Mouse (Mus musculus): ENCODE measurements around the gene Rhob.

The Rhob gene

GRCm38 (mm10) chr12:8504131-8504530, 4.3 kb upstream of the Rhob start:
- no peak for DNase-seq (ENCODE audit: low spot score in 2 of 2)

GRCm38 (mm10) chr12:8502546-8502945, 2.7 kb upstream of the Rhob start:
- DNase-seq (ENCODE audit: low spot score in 2 of 2), result peak; percentile 63 to 69

GRCm38 (mm10) chr12:8501571-8502305, 1.9 kb upstream of the Rhob start:
- no peak for DNase-seq (ENCODE audit: low spot score in 2 of 2)

GRCm38 (mm10) chr12:8500597-8501570, 1.1 kb upstream of the Rhob start:
- DNase-seq (ENCODE audit: low spot score in 2 of 2), result no peak

GRCm38 (mm10) chr12:8499001-8499870, 573 bp downstream of the Rhob start:
- peak; percentile 56 to 63 for DNase-seq (ENCODE audit: low spot score in 2 of 2)

GRCm38 (mm10) chr12:8498591-8499000, 1.2 kb downstream of the Rhob start:
- DNase-seq (ENCODE audit: low spot score in 2 of 2), result peak in 1 of 2 experiments; percentile 8

GRCm38 (mm10) chr12:8498148-8498571, 1.6 kb downstream of the Rhob start:
- DNase-seq (ENCODE audit: low spot score in 2 of 2), result peak in 1 of 2 experiments; percentile 14

GRCm38 (mm10) chr12:8497314-8497706, 2.5 kb downstream of the Rhob start:
- DNase-seq (ENCODE audit: low spot score in 2 of 2), result no peak

- no peak for DNase-seq (ENCODE audit: low spot score in 2 of 2)
Measured at GRCm38 (mm10) chr12:8496679-8497313, 3.0 kb downstream of the Rhob start.

GRCm38 (mm10) chr12:8495881-8496678, 3.7 kb downstream of the Rhob start:
- DNase-seq (ENCODE audit: low spot score in 2 of 2), result no peak

- DNase-seq (ENCODE audit: low spot score in 2 of 2), result no peak
Measured at GRCm38 (mm10) chr12:8494675-8495074, 5.1 kb downstream of the Rhob start.

- no peak for DNase-seq (ENCODE audit: low spot score in 2 of 2)
Measured at GRCm38 (mm10) chr12:8493386-8493785, 6.4 kb downstream of the Rhob start.

GRCm38 (mm10) chr12:8489098-8489497, 10.7 kb downstream of the Rhob start:
- no peak for DNase-seq (ENCODE audit: low spot score in 2 of 2)

GRCm38 (mm10) chr12:8488652-8488980, 11.2 kb downstream of the Rhob start:
- DNase-seq (ENCODE audit: low spot score in 2 of 2), result no peak

GRCm38 (mm10) chr12:8487959-8488651, 11.7 kb downstream of the Rhob start:
- no peak for DNase-seq (ENCODE audit: low spot score in 2 of 2)

GRCm38 (mm10) chr12:8487281-8487680, 12.5 kb downstream of the Rhob start:
- no peak for DNase-seq (ENCODE audit: low spot score in 2 of 2)

- DNase-seq (ENCODE audit: low spot score in 2 of 2), result no peak
Measured at GRCm38 (mm10) chr12:8485247-8485646, 14.6 kb downstream of the Rhob start.

GRCm38 (mm10) chr12:8482169-8482568, 17.6 kb downstream of the Rhob start:
- DNase-seq (ENCODE audit: low spot score in 2 of 2), result no peak

GRCm38 (mm10) chr12:8474836-8475387, 24.9 kb downstream of the Rhob start:
- no peak for DNase-seq (ENCODE audit: low spot score in 2 of 2)

Data from natural killer cell, adult 2 months (primary cell).